Mouse (Mus musculus) spleen, adult 2 months (tissue): Measurements from ENCODE around the gene Rac2.

Experiments
- CTCF ChIP-seq: fragments of 200-500 bp; IDR thresholded peaks from 2 replicates; pipeline ENCODE4 v1.5.1; 2011; ENCODE audit warnings: mild to moderate bottlenecking, inconsistent platforms; ENCODE audit not compliant: insufficient read depth, insufficient read length, insufficient replicate concordance; ENCODE audit errors: extremely low read depth
- POLR2A ChIP-seq: fragments of 200-500 bp; IDR thresholded peaks from 2 replicates; pipeline ENCODE4 v1.6.1; 2011; ENCODE audit warnings: low read depth, low read length, inconsistent platforms

DNA sequence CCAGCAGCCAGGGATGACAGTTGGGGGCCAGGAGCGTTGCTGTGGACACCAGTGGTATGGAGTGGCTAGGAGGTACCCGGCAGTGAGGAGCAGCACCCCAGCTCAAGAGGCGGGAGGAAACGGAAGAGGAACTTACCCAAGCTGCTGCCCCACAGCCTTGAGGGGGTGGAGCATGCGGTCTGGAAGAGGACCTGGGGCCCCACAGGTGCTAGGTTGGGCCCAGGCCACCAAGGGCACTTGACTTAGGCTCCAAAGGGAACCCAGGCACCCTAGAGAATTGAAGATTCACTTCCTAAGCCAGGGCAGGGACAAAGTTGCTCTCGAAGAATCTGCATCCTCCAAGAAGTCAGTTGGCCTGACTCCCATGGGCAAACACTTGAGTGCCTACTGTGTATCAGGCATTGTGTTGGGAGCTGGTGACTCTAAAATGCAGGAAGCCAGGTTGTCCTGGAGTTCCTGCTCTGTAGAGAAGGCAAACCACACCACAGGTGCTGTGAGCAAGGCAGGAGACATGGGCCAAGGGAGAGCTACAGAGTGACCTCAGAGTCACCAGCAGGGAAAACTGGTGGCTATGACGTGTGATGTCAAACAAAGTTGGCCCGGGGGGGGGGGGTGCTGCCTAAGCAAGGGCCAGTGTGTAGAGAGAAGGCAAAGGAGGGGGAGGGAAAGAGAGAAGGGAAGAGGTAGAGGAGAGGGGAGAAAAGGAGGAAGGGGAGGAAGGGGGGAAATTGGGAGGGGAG, at the start of gene Rac2:
- TF ChIP-seq POLR2A (peak; percentile 95), CTCF (no peak)
